21 mouse cellular contexts compared by ENCODE assay signal in genomic region chr11:90270132-90270877, GRCm38 (mm10). TPM values are rescaled to one million over a fixed set of nuclear protein-coding genes. Genes with fewer than 3 reads are reported as not detected.
DNase-seq lines count a peak whose midpoint lies in the region; ATAC-seq and TF ChIP-seq lines count a peak whose summit lies in the region.
"Had no signal": no experiment of that assay in that cellular context is flagged by ENCODE, and none has a peak within 500 bp of the region (broad histone marks: within the 10 kb centered on the region; RNA-seq: fewer than 3 reads in every experiment).

No protein-coding gene starts in this region.

- no peak overlapping the region for H3K27ac ChIP-seq in gastrocnemius, adult 2 months
- H3K27ac ChIP-seq in liver, adult 2 months (replicated peaks; ENCODE audit: insufficient read depth, low read depth, low read length), result peak overlapping the region; percentile 62; the same call in 1 of the 2 replicates
- H3K27ac ChIP-seq in liver, embryonic 11.5 days (ENCODE audit: low read depth, low read length), result no peak overlapping the region
- H3K27ac ChIP-seq in hindbrain, embryonic 13.5 days, result no peak overlapping the region
- H3K27ac ChIP-seq: hindbrain, embryonic 12.5 days; hindbrain, postnatal 0 days had no signal

- no peak for DNase-seq in gastrocnemius, adult 2 months
- DNase-seq in gastrocnemius, adult 8-10 months (ENCODE audit: low spot score in 2 of 2), result no peak
- DNase-seq in liver, adult 2 months (ENCODE audit: extremely low read depth, low read depth, low spot score), result no peak
- no peak for DNase-seq in liver, embryonic 11.5 days (ENCODE audit: low spot score)
- DNase-seq in 3T3-L1 (ENCODE audit: low read depth, low spot score), result peak; percentile 12
- peak; percentile 58 for DNase-seq in NIH3T3 (ENCODE audit: low read depth)
- no peak for DNase-seq in cerebellum, postnatal 36 days
- DNase-seq: adrenal gland, postnatal 10 days; B cell, adult 2 months; cerebellum, adult 11 months; cerebellum, adult 8-10 months; cerebellum, postnatal 14 days; gastrocnemius, postnatal 25 days; heart, postnatal 10 days; heart, postnatal 4 days had no signal

- H3K4me3 ChIP-seq in gastrocnemius, adult 2 months, result peak overlapping the region; percentile 55
- no peak overlapping the region for H3K4me3 ChIP-seq in liver, adult 2 months (ENCODE audit: insufficient read depth, low read depth, low read length)
- H3K4me3 ChIP-seq in liver, embryonic 11.5 days (ENCODE audit: low read depth, low read length), result no peak overlapping the region
- H3K4me3 ChIP-seq in hindbrain, embryonic 13.5 days, result no peak overlapping the region
- H3K4me3 ChIP-seq: erythroblast, embryonic 14.5 days; hindbrain, embryonic 12.5 days had no signal

- H3K36me3 ChIP-seq in liver, adult 2 months (ENCODE audit: control insufficient read depth, insufficient read depth, low read length), result peaks cover 54% of the 10 kb centered on the region
- H3K36me3 ChIP-seq in liver, embryonic 11.5 days (ENCODE audit: control insufficient read depth, insufficient read depth, low read length), result peaks cover 7% of the 10 kb centered on the region; the same call in 1 of the 2 replicates
- peaks cover 58% of the 10 kb centered on the region for H3K36me3 ChIP-seq in hindbrain, embryonic 13.5 days

- H3K79me2 ChIP-seq in liver, adult 2 months (ENCODE audit: control insufficient read depth, insufficient read depth, low read length), result no peaks in the 10 kb centered on the region

- 61% methylated on average over 11 of the region's 11 CpGs for WGBS in liver, adult 2 months
- WGBS in liver, embryonic 11.5 days, result 85% methylated on average over 11 of the region's 11 CpGs
- 87% methylated on average over 11 of the region's 11 CpGs for WGBS in hindbrain, embryonic 13.5 days

- H3K27me3 ChIP-seq in liver, adult 2 months (ENCODE audit: control insufficient read depth, insufficient read depth, low read length), result no peaks in the 10 kb centered on the region
- H3K27me3 ChIP-seq in liver, embryonic 11.5 days (replicated peaks; ENCODE audit: control insufficient read depth, insufficient read depth, low read length), result no peaks in the 10 kb centered on the region
- no peaks in the 10 kb centered on the region for H3K27me3 ChIP-seq in hindbrain, embryonic 13.5 days
- H3K27me3 ChIP-seq: hindbrain, embryonic 12.5 days had no signal

- no peak overlapping the region for H3K4me2 ChIP-seq in liver, embryonic 11.5 days
- H3K4me2 ChIP-seq in hindbrain, embryonic 13.5 days, result no peak overlapping the region
- H3K4me2 ChIP-seq: hindbrain, embryonic 12.5 days had no signal

- intact Hi-C loops in gastrocnemius, adult 2 months (cut with DNase I), result no loop called here

- H3K4me1 ChIP-seq in liver, adult 2 months (ENCODE audit: control insufficient read depth, insufficient read depth, low read length), result peaks cover 14% of the 10 kb centered on the region
- H3K4me1 ChIP-seq in liver, embryonic 11.5 days (replicated peaks; ENCODE audit: control insufficient read depth, insufficient read depth, low read length), result no peaks in the 10 kb centered on the region
- peaks cover 17% of the 10 kb centered on the region for H3K4me1 ChIP-seq in hindbrain, embryonic 13.5 days (replicated peaks)

- no peak for TF ChIP-seq CTCF in gastrocnemius, adult 2 months (IDR thresholded peaks at IDR 0.05)
- TF ChIP-seq CTCF in liver, adult 2 months (IDR thresholded peaks at IDR 0.05; ENCODE audit: low read depth, low read length), result no peak

- H3K9me3 ChIP-seq in liver, embryonic 11.5 days (ENCODE audit: control insufficient read depth, low read length), result no peaks in the 10 kb centered on the region
- no peaks in the 10 kb centered on the region for H3K9me3 ChIP-seq in hindbrain, embryonic 13.5 days
- H3K9me3 ChIP-seq: hindbrain, embryonic 12.5 days had no signal

- no peak overlapping the region for H3K9ac ChIP-seq in liver, adult 2 months (ENCODE audit: low read depth, low read length)
- no peak overlapping the region for H3K9ac ChIP-seq in liver, embryonic 11.5 days (ENCODE audit: low read depth, low read length)
- no peak overlapping the region for H3K9ac ChIP-seq in hindbrain, embryonic 13.5 days
- H3K9ac ChIP-seq: forebrain, postnatal 0 days; hindbrain, embryonic 12.5 days had no signal

- no peak for TF ChIP-seq POLR2A in liver, adult 2 months (IDR thresholded peaks at IDR 0.05; ENCODE audit: extremely low read depth, insufficient read depth, low read length)

- ATAC-seq in liver, embryonic 11.5 days (replicated peaks; ENCODE audit: low FRiP score), result no peak
- ATAC-seq in hindbrain, embryonic 13.5 days (ENCODE audit: low FRiP score), result no peak
- ATAC-seq: CD4-positive, CD25-positive, alpha-beta regulatory T cell, adult 4 months; hindbrain, postnatal 0 days had no signal

RNA-seq across cellular contexts. Expression of gene Mmd, which starts 21.0 kb away (rescaled TPM):
- 1 to 10 TPM; 9.2 to 9.5 TPM for total RNA-seq in gastrocnemius, adult 2 months (2021)
- 10 to 100 TPM in 2 of 4 experiments, 1 to 10 TPM in 2; 9.3 to 20.4 (median 12.4) TPM for total RNA-seq in gastrocnemius, adult 8-10 months (2022)
- 98.6 and 124 TPM in 2 replicates for total RNA-seq in liver, adult 2 months (2014; rRNA removed)
- polyA plus RNA-seq in liver, adult 2 months (2012; rRNA removed), result 60.3 and 86.5 TPM in 2 replicates
- 16.3 and 17.1 TPM in 2 replicates for polyA plus RNA-seq in liver, embryonic 11.5 days (2014; fragmentation: Nextera tagmentation; extraction: Ambion mirVana)
- 105 and 114 TPM in 2 replicates for polyA plus RNA-seq in hindbrain, embryonic 13.5 days (2015; fragmentation: Nextera tagmentation; extraction: Ambion mirVana)

Comparison
In these comparisons a context has a peak if more than half of its experiments do, and no peak if none do; other contexts are left out.
1. DNase-seq: peak in 3T3-L1 (single experiment) and NIH3T3 (single experiment); none in gastrocnemius, adult 2 months (single experiment), gastrocnemius, adult 8-10 months (0 of 2), liver, adult 2 months (single experiment), liver, embryonic 11.5 days (single experiment) and cerebellum, postnatal 36 days (0 of 2).